Mouse (Mus musculus): ENCODE data around the gene Itpkc. TPM values are rescaled to one million over a fixed set of nuclear protein-coding genes. Genes with fewer than 3 reads are reported as not detected.

The Itpkc gene
- polyA plus RNA-seq (2012; ENCODE audit: insufficient read depth, low replicate concordance) = 1.0 and 3.0 TPM in 2 replicates

GRCm38 (mm10) chr7:27228281-27228821 lies at the start of gene Itpkc:
Gene Itpkc (minus strand): TSS chr7:27228661.
- H3K4me1 ChIP-seq = peaks cover 74% of the 10 kb centered on the region
- H3K36me3 ChIP-seq (replicated peaks; ENCODE audit: low read length) = peaks cover 17% of the 10 kb centered on the region
- H3K9me3 ChIP-seq = no peaks in the 10 kb centered on the region
- peak within 1 kb of the TSS; percentile 97 for H3K4me3 ChIP-seq (replicated peaks)
- TF ChIP-seq FLI1 (IDR thresholded peaks at IDR 0.05; ENCODE audit: low read length) = no peak
- no peak for TF ChIP-seq GATA1 (IDR thresholded peaks at IDR 0.05; ENCODE audit: borderline replicate concordance, low read length)
- H3K27me3 ChIP-seq (replicated peaks) = no peaks in the 10 kb centered on the region

- H3K9me3 ChIP-seq = no peaks in the 10 kb centered on the region
- H3K36me3 ChIP-seq (replicated peaks; ENCODE audit: low read length) = no peaks in the 10 kb centered on the region
- peaks cover 17% of the 10 kb centered on the region; the same call in 1 of the 2 replicates for H3K4me1 ChIP-seq
- TF ChIP-seq GATA1 (IDR thresholded peaks at IDR 0.05; ENCODE audit: borderline replicate concordance, low read length) (no peak), FLI1 (IDR thresholded peaks at IDR 0.05; ENCODE audit: low read length) (no peak)
- no peak overlapping the region for H3K4me3 ChIP-seq (replicated peaks)
- peaks cover 23% of the 10 kb centered on the region for H3K27me3 ChIP-seq (replicated peaks)
These were observed 48.7 kb upstream of the Itpkc start for GRCm38 (mm10) chr7:27277191-27277590.

GRCm38 (mm10) chr7:27276021-27276420 lies 47.6 kb upstream of the Itpkc start:
- H3K27me3 ChIP-seq (replicated peaks) = peaks cover 17% of the 10 kb centered on the region
- H3K4me3 ChIP-seq (replicated peaks) = no peak overlapping the region
- no peaks in the 10 kb centered on the region for H3K36me3 ChIP-seq (replicated peaks; ENCODE audit: low read length)
- peaks cover 17% of the 10 kb centered on the region; the same call in 1 of the 2 replicates for H3K4me1 ChIP-seq
- no peak for TF ChIP-seq FLI1 (IDR thresholded peaks at IDR 0.05; ENCODE audit: low read length)
- TF ChIP-seq GATA1 (IDR thresholded peaks at IDR 0.05; ENCODE audit: borderline replicate concordance, low read length) = no peak
- peaks cover 4% of the 10 kb centered on the region for H3K9me3 ChIP-seq

- H3K4me1 ChIP-seq = peaks cover 17% of the 10 kb centered on the region; the same call in 1 of the 2 replicates
- peaks cover 10% of the 10 kb centered on the region for H3K27me3 ChIP-seq (replicated peaks)
- H3K9me3 ChIP-seq = peaks cover 7% of the 10 kb centered on the region
- no peaks in the 10 kb centered on the region for H3K36me3 ChIP-seq (replicated peaks; ENCODE audit: low read length)
- no peak overlapping the region for H3K4me3 ChIP-seq (replicated peaks)
- TF ChIP-seq GATA1 (IDR thresholded peaks at IDR 0.05; ENCODE audit: borderline replicate concordance, low read length) (no peak), FLI1 (IDR thresholded peaks at IDR 0.05; ENCODE audit: low read length) (no peak)
These were observed 46.5 kb upstream of the Itpkc start for GRCm38 (mm10) chr7:27274916-27275315.

GRCm38 (mm10) chr7:27273739-27274351 lies 45.4 kb upstream of the Itpkc start:
- Histone ChIP-seq H3K27me3 (replicated peaks) (peaks cover 10% of the 10 kb centered on the region), H3K9me3 (peaks cover 13% of the 10 kb centered on the region), H3K4me3 (replicated peaks) (peak overlapping the region; percentile 3), H3K4me1 (peaks cover 21% of the 10 kb centered on the region; the same call in 1 of the 2 replicates), H3K36me3 (replicated peaks; ENCODE audit: low read length) (no peaks in the 10 kb centered on the region)
- TF ChIP-seq FLI1 (IDR thresholded peaks at IDR 0.05; ENCODE audit: low read length) = no peak
- no peak for TF ChIP-seq GATA1 (IDR thresholded peaks at IDR 0.05; ENCODE audit: borderline replicate concordance, low read length)

- H3K4me3 ChIP-seq (replicated peaks) = no peak overlapping the region
- no peak for TF ChIP-seq FLI1 (IDR thresholded peaks at IDR 0.05; ENCODE audit: low read length)
- TF ChIP-seq GATA1 (IDR thresholded peaks at IDR 0.05; ENCODE audit: borderline replicate concordance, low read length) = no peak
- peaks cover 3% of the 10 kb centered on the region for H3K36me3 ChIP-seq (replicated peaks; ENCODE audit: low read length)
These were observed 43.0 kb upstream of the Itpkc start for GRCm38 (mm10) chr7:27271423-27271822.

GRCm38 (mm10) chr7:27266515-27267128 lies 38.2 kb upstream of the Itpkc start:
- Histone ChIP-seq H3K4me1 (peaks cover 7% of the 10 kb centered on the region), H3K9me3 (peaks cover 23% of the 10 kb centered on the region), H3K27me3 (replicated peaks) (peaks cover 20% of the 10 kb centered on the region), H3K36me3 (replicated peaks; ENCODE audit: low read length) (peaks cover 3% of the 10 kb centered on the region), H3K4me3 (replicated peaks) (no peak overlapping the region)
- TF ChIP-seq GATA1 (IDR thresholded peaks at IDR 0.05; ENCODE audit: borderline replicate concordance, low read length) (no peak), FLI1 (IDR thresholded peaks at IDR 0.05; ENCODE audit: low read length) (no peak)

More at GRCm38 (mm10) chr7:27271423-27271822, 43.0 kb upstream of the Itpkc start:
- Histone ChIP-seq H3K4me1 (peaks cover 20% of the 10 kb centered on the region), H3K9me3 (peaks cover 24% of the 10 kb centered on the region), H3K27me3 (replicated peaks) (peaks cover 4% of the 10 kb centered on the region)

GRCm38 (mm10) chr7:27264761-27265160 lies 36.3 kb upstream of the Itpkc start:
- H3K36me3 ChIP-seq (replicated peaks; ENCODE audit: low read length) = peaks cover 3% of the 10 kb centered on the region
- TF ChIP-seq FLI1 (IDR thresholded peaks at IDR 0.05; ENCODE audit: low read length) (no peak), GATA1 (IDR thresholded peaks at IDR 0.05; ENCODE audit: borderline replicate concordance, low read length) (no peak)
- peaks cover 38% of the 10 kb centered on the region for H3K27me3 ChIP-seq (replicated peaks)
- H3K4me1 ChIP-seq = peaks cover 20% of the 10 kb centered on the region
- H3K9me3 ChIP-seq = peaks cover 16% of the 10 kb centered on the region
- H3K4me3 ChIP-seq (replicated peaks) = no peak overlapping the region

- TF ChIP-seq GATA1 (IDR thresholded peaks at IDR 0.05; ENCODE audit: borderline replicate concordance, low read length) = no peak
- Histone ChIP-seq H3K4me1 (peaks cover 39% of the 10 kb centered on the region), H3K9me3 (no peaks in the 10 kb centered on the region), H3K4me3 (replicated peaks) (no peak overlapping the region), H3K36me3 (replicated peaks; ENCODE audit: low read length) (peaks cover 8% of the 10 kb centered on the region), H3K27me3 (replicated peaks) (peaks cover 47% of the 10 kb centered on the region)
These were observed 33.4 kb upstream of the Itpkc start for GRCm38 (mm10) chr7:27261888-27262287.

GRCm38 (mm10) chr7:27260856-27261255 lies 32.4 kb upstream of the Itpkc start:
- Histone ChIP-seq H3K4me1 (peaks cover 43% of the 10 kb centered on the region), H3K4me3 (replicated peaks) (peak overlapping the region; percentile 66), H3K36me3 (replicated peaks; ENCODE audit: low read length) (peaks cover 17% of the 10 kb centered on the region), H3K9me3 (no peaks in the 10 kb centered on the region), H3K27me3 (replicated peaks) (peaks cover 46% of the 10 kb centered on the region)
- TF ChIP-seq GATA1 (IDR thresholded peaks at IDR 0.05; ENCODE audit: borderline replicate concordance, low read length) (no peak), FLI1 (IDR thresholded peaks at IDR 0.05; ENCODE audit: low read length) (no peak)

Data from megakaryocyte, embryonic 14.5 days (primary cell).